Mouse (Mus musculus) kidney, embryonic 14.5 days (tissue): ENCODE data around the gene Tmcc3. TPM values are rescaled to one million over a fixed set of nuclear protein-coding genes. Genes with fewer than 3 reads are reported as not detected.

Experiments used
- ATAC-seq: fragments of 200-750 bp; cut with Nextera tagmentation; 2 replicates; pipeline ENCODE4 v1.8.0; 2017; ENCODE audit warnings: moderate number of reproducible peaks, mild to moderate bottlenecking, moderate TSS enrichment, moderate library complexity; ENCODE audit not compliant: low FRiP score, low TSS enrichment
- H3K27ac ChIP-seq: fragments of 300-500 bp; sonication (generic); 2 replicates; pipeline ENCODE4 v1.5.1; 2014; ENCODE audit warnings: low read depth, mild to moderate bottlenecking, low read length, moderate library complexity, mixed read lengths
- H3K27me3 ChIP-seq: fragments of 300-500 bp; sonication (generic); 2 replicates; pipeline ENCODE4 v1.6.1; 2014; ENCODE audit warnings: mild to moderate bottlenecking, low read length; ENCODE audit not compliant: control insufficient read depth, insufficient read depth
- H3K36me3 ChIP-seq: fragments of 300-500 bp; sonication (generic); 2 replicates; pipeline ENCODE4 v1.6.1; 2014; ENCODE audit warnings: low read length, mixed read lengths; ENCODE audit not compliant: control insufficient read depth, insufficient read depth
- H3K4me1 ChIP-seq: fragments of 300-500 bp; sonication (generic); 2 replicates; pipeline ENCODE4 v1.6.1; 2014; ENCODE audit warnings: low read length, mixed read lengths; ENCODE audit not compliant: control insufficient read depth, insufficient read depth
- H3K4me2 ChIP-seq: fragments of 300-500 bp; sonication (generic); replicated peaks from 2 replicates; pipeline ENCODE4 v1.6.1; 2014; ENCODE audit warnings: low read depth, mild to moderate bottlenecking, low read length
- H3K4me3 ChIP-seq: fragments of 300-500 bp; sonication (generic); 2 replicates; pipeline ENCODE4 v1.5.1; 2014; ENCODE audit warnings: mild to moderate bottlenecking, low read length
- H3K9ac ChIP-seq: fragments of 300-500 bp; sonication (generic); 2 replicates; pipeline ENCODE4 v1.6.1; 2014; ENCODE audit warnings: low read depth, mild to moderate bottlenecking, low read length, moderate library complexity
- H3K9me3 ChIP-seq: fragments of 300-500 bp; sonication (generic); 2 replicates; pipeline ENCODE4 v1.6.1; 2016; ENCODE audit warnings: low read length; ENCODE audit not compliant: control insufficient read depth
- WGBS: fragments of 180-500 bp; shearing (Covaris S2); extraction: QIAGEN DNeasy Blood & Tissue Kit; methylation state at CpG from one replicate; pipeline ENCODE4 v1.1.7; 2014; 5-methylcytosine and 5-hydroxymethylcytosine counted together
- polyA plus RNA-seq: library from polyadenylated mRNA; unstranded; fragments of >200 nt; fragmentation: Nextera tagmentation; extraction: Ambion mirVana; gene quantifications from 2 replicates; pipeline ENCODE4 v1.2.1, GENCODE M21; 2014

The Tmcc3 gene
- polyA plus RNA-seq, result 4.0 and 7.2 TPM in 2 replicates

- H3K4me2 ChIP-seq, result peak within 1 kb of the TSS; percentile 91
- H3K27ac ChIP-seq, result no peak within 1 kb of the TSS
- no peaks in the 10 kb centered on the region for H3K36me3 ChIP-seq
- H3K9me3 ChIP-seq, result no peaks in the 10 kb centered on the region
- H3K27me3 ChIP-seq, result peaks cover 18% of the 10 kb centered on the region; the same call in 1 of the 2 replicates
- ATAC-seq, result no peak
- H3K9ac ChIP-seq, result peak within 1 kb of the TSS; percentile 31
- H3K4me3 ChIP-seq, result peak within 1 kb of the TSS; percentile 50
- no peaks in the 10 kb centered on the region for H3K4me1 ChIP-seq
- under 1% methylated on average over 19 of the region's 19 CpGs for WGBS
These were observed at the start of gene Tmcc3 for GRCm38 (mm10) chr10:94311511-94312006. Tmcc3 (plus strand) TSS chr10:94311949.

GRCm38 (mm10) chr10:94262646-94263045 is 49.1 kb upstream of the Tmcc3 start:
- Histone ChIP-seq H3K27ac (no peak overlapping the region), H3K4me2 (no peak overlapping the region), H3K27me3 (no peaks in the 10 kb centered on the region), H3K4me3 (no peak overlapping the region), H3K9me3 (no peaks in the 10 kb centered on the region), H3K9ac (no peak overlapping the region), H3K4me1 (no peaks in the 10 kb centered on the region), H3K36me3 (no peaks in the 10 kb centered on the region)
- ATAC-seq, result no peak
- WGBS, result 92% methylated on average over 13 of the region's 13 CpGs

- Histone ChIP-seq H3K4me3 (no peak overlapping the region), H3K4me1 (no peaks in the 10 kb centered on the region), H3K4me2 (no peak overlapping the region), H3K9me3 (no peaks in the 10 kb centered on the region), H3K9ac (no peak overlapping the region), H3K27me3 (no peaks in the 10 kb centered on the region), H3K27ac (no peak overlapping the region), H3K36me3 (no peaks in the 10 kb centered on the region)
- no peak for ATAC-seq
- 71% methylated on average over 3 of the region's 3 CpGs for WGBS
These were observed 48.5 kb upstream of the Tmcc3 start for GRCm38 (mm10) chr10:94263211-94263610.

DNA sequence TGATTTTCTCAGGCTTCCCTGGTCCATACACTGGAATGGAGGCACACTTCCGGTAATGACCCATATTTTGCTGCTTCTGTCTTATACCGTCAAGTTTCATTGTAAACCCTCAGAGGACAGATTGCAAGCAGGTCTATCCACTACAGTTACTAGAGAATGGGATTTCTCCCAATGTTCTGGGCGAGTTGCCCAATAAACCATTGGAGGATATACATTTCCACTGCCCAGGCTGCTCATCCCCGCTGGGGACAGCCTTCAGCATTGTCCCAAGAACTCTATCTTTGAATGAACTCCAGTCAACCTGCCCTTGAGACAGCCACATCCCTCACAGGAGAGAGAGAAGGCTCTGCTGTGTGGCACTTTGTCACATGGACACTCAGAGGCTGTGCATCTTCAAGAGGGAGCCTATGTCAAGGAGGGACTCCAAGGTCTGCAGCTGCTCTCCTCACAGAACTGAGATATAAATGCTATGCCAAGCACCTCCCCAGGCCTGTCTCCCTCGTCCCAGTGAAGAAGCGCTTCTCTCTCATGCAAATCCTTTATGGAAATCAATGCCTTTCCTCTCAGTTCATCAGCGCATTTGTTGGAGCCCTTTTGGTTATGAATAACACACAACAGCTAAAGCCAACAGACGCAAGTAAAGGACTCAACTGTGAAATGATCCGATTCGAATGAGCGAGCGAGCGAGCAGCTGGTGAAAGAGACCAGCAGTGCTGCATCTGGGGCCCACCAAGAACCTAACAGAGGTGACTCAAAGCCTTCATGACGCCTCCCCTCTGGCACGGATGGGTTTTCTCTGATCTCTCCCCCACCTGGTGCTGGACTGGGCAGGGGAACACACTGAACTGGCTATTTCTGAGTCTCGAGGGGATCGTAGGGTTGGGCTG is 45.9 kb upstream of the Tmcc3 start:
- WGBS, result 73% methylated on average over 17 of the region's 17 CpGs
- H3K4me1 ChIP-seq, result no peaks in the 10 kb centered on the region
- H3K27me3 ChIP-seq, result no peaks in the 10 kb centered on the region
- H3K4me3 ChIP-seq, result no peak overlapping the region
- no peak overlapping the region for H3K9ac ChIP-seq
- ATAC-seq, result no peak
- H3K4me2 ChIP-seq, result no peak overlapping the region
- no peak overlapping the region for H3K27ac ChIP-seq
- no peaks in the 10 kb centered on the region for H3K36me3 ChIP-seq
- no peaks in the 10 kb centered on the region for H3K9me3 ChIP-seq

- no peak for ATAC-seq
- no peak overlapping the region for H3K4me3 ChIP-seq
- no peaks in the 10 kb centered on the region for H3K27me3 ChIP-seq
- H3K27ac ChIP-seq, result no peak overlapping the region
- no peaks in the 10 kb centered on the region for H3K36me3 ChIP-seq
- no peak overlapping the region for H3K4me2 ChIP-seq
- 9% methylated on average over 3 of the region's 3 CpGs for WGBS
- no peaks in the 10 kb centered on the region for H3K9me3 ChIP-seq
- H3K4me1 ChIP-seq, result no peaks in the 10 kb centered on the region
- H3K9ac ChIP-seq, result no peak overlapping the region
These were observed 36.4 kb upstream of the Tmcc3 start for GRCm38 (mm10) chr10:94275321-94275720.

GRCm38 (mm10) chr10:94276511-94276910 is 35.2 kb upstream of the Tmcc3 start:
- Histone ChIP-seq H3K4me2 (no peak overlapping the region), H3K27me3 (no peaks in the 10 kb centered on the region), H3K36me3 (no peaks in the 10 kb centered on the region), H3K9me3 (no peaks in the 10 kb centered on the region), H3K4me1 (no peaks in the 10 kb centered on the region), H3K27ac (no peak overlapping the region), H3K4me3 (no peak overlapping the region), H3K9ac (no peak overlapping the region)
- ATAC-seq, result no peak
- 52% methylated on average over 2 of the region's 2 CpGs for WGBS

DNA sequence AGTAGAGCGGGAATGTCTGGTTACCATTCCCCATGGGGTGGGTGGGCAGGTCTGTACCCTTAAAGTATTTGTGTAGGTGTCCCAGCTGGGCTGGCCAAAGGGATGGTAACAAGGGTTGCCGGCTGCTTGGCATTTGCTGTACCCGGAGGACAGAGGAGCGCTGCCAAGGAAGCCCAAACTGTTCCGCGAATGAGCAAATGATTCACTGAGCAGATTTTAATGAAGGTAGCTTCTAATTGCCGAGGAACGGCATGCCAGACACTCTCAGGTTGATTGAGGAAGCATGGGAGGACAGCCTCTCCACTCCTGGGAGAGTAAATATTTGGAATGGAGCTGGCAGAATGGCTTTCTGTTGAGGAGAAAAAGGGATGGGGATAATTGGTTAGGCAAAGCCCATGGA is 29.6 kb upstream of the Tmcc3 start:
- H3K4me3 ChIP-seq, result no peak overlapping the region
- no peak for ATAC-seq
- H3K9ac ChIP-seq, result no peak overlapping the region
- no peak overlapping the region for H3K27ac ChIP-seq
- H3K27me3 ChIP-seq, result no peaks in the 10 kb centered on the region
- WGBS, result 89% methylated on average over 8 of the region's 8 CpGs
- no peak overlapping the region for H3K4me2 ChIP-seq
- no peaks in the 10 kb centered on the region for H3K36me3 ChIP-seq
- no peaks in the 10 kb centered on the region for H3K4me1 ChIP-seq
- H3K9me3 ChIP-seq, result no peaks in the 10 kb centered on the region

- Histone ChIP-seq H3K4me3 (no peak overlapping the region), H3K9ac (no peak overlapping the region), H3K4me1 (no peaks in the 10 kb centered on the region), H3K36me3 (no peaks in the 10 kb centered on the region), H3K27me3 (no peaks in the 10 kb centered on the region), H3K9me3 (no peaks in the 10 kb centered on the region), H3K27ac (no peak overlapping the region), H3K4me2 (no peak overlapping the region)
- ATAC-seq, result no peak
- WGBS, result 92% methylated on average over 7 of the region's 7 CpGs
These were observed 29.0 kb upstream of the Tmcc3 start for GRCm38 (mm10) chr10:94282797-94283196.

GRCm38 (mm10) chr10:94294437-94294836 is 17.3 kb upstream of the Tmcc3 start:
- Histone ChIP-seq H3K36me3 (no peaks in the 10 kb centered on the region), H3K4me3 (no peak overlapping the region), H3K9ac (no peak overlapping the region), H3K9me3 (no peaks in the 10 kb centered on the region), H3K4me2 (no peak overlapping the region), H3K27ac (no peak overlapping the region), H3K4me1 (no peaks in the 10 kb centered on the region), H3K27me3 (no peaks in the 10 kb centered on the region)
- no peak for ATAC-seq
- 93% methylated on average over 5 of the region's 5 CpGs for WGBS
